Mouse (Mus musculus): Measurements from ENCODE around the gene 1700088E04Rik.

DNA sequence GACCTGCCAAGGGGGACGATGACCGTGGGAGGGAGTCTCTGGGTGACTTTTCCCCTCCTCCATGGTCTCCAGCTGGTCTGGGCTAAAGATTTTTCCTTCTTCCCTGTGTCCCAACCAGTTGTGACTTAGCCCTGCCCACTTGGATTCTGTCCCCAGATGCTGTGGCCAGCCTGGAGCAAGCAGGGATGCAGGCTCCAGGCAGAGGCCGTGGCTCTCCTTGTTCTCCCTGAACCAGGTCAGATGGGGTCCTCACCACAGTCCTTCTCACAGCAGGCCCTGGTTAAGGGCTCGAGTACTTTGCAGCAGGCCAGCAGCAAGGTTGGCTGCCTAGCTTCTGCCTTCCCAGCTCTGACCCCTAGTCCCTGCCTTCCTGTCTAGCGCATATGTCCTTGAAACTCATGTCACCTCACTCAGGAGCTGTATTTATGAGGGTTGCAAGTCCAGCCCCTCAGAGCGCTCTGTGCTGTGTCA lies 7.8 kb downstream of the 1700088E04Rik start:
- TF ChIP-seq CTCF (IDR thresholded peaks at IDR 0.05; ENCODE audit: low read depth, low read length) (no peak), POLR2A (IDR thresholded peaks at IDR 0.05; ENCODE audit: borderline replicate concordance, low read depth, low read length) (no peak)

Data from bone marrow macrophage, adult 2 months (primary cell).